Mouse (Mus musculus) gonadal fat pad, adult 2 months (tissue): ENCODE measurements around the gene Pacsin3. TPM values are rescaled to one million over a fixed set of nuclear protein-coding genes. Genes with fewer than 3 reads are reported as not detected.
A peak's percentile ranks its signal among the peaks of the same experiment; 100 is the strongest.
"Not testable (repeated sequence)": the region's sequence is repeated elsewhere in the genome, so short reads cannot be mapped to it uniquely, and the experiment has no call there.

Source experiments
- DNase-seq: peaks from one replicate; pipeline ENCODE4 v3.0.0-alpha.2; 2012; ENCODE audit warnings: low read depth
- polyA plus RNA-seq: library from polyadenylated mRNA; depleted of rRNA; stranded (reverse); fragments of >200 nt; gene quantifications from 2 replicates; pipeline ENCODE4 v1.2.3, GENCODE M21; 2012; rRNA removed

Gene Pacsin3
- 37.3 and 48.9 TPM in 2 replicates for polyA plus RNA-seq

- no peak for DNase-seq
Measured at GRCm38 (mm10) chr2:91255661-91256150, at the start of gene Pacsin3. Gene Pacsin3, plus strand, starts transcription at chr2:91255954.

- no peak for DNase-seq
Measured at GRCm38 (mm10) chr2:91206254-91206775, 49.4 kb upstream of the Pacsin3 start.

DNA sequence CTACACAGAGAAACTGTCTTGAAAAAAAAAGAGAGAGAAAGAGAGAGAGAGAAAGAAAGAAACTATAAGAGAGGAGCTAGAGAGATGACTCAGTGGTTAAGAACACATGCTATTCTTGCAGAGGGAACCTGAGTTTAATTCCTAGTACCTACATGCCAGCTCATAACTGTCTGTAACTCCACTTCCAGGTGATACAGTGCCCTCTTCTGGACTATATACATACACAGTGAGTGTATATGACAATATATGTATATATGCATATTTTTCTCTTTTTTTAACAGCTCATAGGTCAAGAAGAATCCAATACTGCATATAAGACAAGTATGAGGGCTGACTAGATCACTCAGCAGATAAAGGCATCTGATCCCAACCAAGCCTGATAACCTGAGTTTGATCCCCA, 42.4 kb upstream of the Pacsin3 start:
- no peak for DNase-seq

DNA sequence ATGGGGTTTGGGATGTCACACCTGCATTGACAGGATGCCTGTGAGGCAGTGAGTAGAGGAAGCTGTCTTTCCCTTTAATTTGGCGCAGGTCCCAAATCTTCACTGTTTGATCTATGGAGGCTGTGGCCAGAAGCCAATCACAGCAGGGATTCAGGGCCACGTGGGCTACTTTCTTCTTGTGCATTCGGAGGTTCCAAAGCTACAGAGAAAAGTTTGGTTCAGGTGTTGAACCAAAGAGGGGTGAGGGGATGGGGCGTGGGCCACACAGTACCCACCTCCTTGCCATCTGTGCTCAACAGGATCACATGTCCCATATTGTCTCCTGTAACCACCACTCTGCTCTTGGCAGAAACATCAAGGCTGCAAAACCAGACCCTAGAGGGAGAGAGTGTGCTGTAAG, 38.7 kb upstream of the Pacsin3 start:
- DNase-seq: no peak

DNA sequence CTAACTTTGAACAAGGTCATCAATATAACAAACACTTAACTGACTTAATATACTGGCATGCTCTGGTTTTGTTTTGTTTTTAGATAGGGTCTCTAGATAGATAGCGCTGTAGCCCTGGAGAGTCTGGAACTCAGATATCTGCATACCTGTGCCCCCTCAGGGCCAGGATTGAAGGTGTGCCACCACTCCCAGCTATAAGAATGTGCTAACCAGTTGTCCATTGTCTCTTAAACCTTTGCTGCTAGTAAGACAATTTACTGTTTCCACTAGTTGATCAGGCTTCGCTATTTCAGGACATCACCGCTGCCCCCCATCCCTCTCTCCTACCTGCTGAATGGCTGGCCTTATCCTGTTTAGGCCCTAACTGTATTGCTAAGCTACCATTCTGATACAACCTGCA, 35.3 kb upstream of the Pacsin3 start:
- DNase-seq: no peak

GRCm38 (mm10) chr2:91223614-91224013, 32.1 kb upstream of the Pacsin3 start:
- no peak for DNase-seq

GRCm38 (mm10) chr2:91229735-91230134, 26.0 kb upstream of the Pacsin3 start:
- DNase-seq: no peak

- peak; percentile 61 for DNase-seq
Measured at GRCm38 (mm10) chr2:91236601-91237510, 18.9 kb upstream of the Pacsin3 start, which contains the start of gene Ddb2. Gene Ddb2, minus strand, starts transcription at chr2:91236982.

DNA sequence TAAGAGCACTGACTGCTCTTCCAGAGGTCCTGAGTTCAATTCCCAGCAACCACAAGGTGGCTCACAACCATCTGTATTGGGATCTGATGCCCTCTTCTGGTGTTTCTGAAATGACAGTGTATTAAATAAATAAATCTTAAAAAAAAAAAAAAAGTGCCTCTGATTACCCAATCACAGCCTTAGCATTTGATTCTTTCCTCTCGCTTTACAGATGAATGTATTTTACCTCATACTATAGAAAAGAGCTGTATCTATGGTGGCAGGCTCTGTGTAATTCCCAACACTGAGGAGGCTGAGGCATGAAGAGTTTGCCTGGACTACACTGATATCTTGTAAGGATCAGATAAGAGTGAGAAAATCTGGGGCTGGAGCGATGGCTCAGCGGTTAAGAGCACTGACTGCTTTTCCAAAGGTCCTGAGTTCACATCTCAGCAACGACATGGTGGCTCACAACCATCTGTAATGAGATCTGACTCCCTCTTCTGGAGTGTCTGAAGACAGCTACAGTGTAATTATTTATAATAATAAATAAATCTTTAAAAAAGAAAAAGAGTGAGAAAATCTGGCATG, 18.2 kb upstream of the Pacsin3 start:
- DNase-seq: not testable (repeated sequence)

DNA sequence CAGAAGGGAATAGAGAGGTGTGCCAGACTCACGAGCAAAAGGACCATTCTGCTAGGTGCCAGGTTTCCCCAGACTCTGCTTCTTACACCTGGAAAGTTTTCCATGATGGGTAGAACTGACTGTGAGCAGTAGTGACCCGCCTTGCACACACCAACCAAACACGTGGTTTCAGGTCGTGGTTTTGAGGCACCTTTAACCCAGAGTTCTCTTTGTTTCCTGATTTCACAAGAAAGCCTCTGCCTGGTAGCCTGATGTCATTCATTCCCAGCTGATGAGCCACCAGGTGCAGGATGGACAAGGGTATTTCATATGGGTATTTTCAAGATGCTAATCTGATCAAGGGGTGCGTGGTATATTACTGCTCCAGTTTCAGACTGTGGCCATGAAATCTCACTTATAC, 13.2 kb upstream of the Pacsin3 start:
- DNase-seq: no peak

GRCm38 (mm10) chr2:91243416-91243815, 12.3 kb upstream of the Pacsin3 start:
- DNase-seq: no peak

GRCm38 (mm10) chr2:91244557-91245228, 11.1 kb upstream of the Pacsin3 start:
- no peak for DNase-seq

DNA sequence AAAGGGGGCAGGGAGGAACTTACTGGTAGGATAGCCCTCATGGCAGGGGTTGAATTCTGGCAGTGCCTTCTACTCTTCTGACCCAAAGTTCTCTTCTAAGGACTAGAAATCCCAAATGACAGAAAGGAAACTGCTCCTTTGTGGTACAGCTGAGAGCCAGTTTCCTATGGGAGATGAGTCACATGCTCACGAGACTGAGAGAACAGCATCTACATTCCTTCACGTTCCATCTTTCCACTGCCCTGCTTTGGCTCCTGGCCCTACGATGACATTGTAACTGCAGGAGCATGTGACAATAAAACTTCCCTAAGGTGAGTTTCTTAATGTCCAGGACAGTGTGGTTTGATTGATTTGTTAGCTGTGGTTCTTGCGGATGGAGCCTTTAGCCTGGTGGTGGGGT, 7.4 kb upstream of the Pacsin3 start:
- no peak for DNase-seq

GRCm38 (mm10) chr2:91252001-91252400, 3.8 kb upstream of the Pacsin3 start:
- DNase-seq: no peak

- DNase-seq: no peak
Measured at GRCm38 (mm10) chr2:91252512-91252911, 3.2 kb upstream of the Pacsin3 start.

DNA sequence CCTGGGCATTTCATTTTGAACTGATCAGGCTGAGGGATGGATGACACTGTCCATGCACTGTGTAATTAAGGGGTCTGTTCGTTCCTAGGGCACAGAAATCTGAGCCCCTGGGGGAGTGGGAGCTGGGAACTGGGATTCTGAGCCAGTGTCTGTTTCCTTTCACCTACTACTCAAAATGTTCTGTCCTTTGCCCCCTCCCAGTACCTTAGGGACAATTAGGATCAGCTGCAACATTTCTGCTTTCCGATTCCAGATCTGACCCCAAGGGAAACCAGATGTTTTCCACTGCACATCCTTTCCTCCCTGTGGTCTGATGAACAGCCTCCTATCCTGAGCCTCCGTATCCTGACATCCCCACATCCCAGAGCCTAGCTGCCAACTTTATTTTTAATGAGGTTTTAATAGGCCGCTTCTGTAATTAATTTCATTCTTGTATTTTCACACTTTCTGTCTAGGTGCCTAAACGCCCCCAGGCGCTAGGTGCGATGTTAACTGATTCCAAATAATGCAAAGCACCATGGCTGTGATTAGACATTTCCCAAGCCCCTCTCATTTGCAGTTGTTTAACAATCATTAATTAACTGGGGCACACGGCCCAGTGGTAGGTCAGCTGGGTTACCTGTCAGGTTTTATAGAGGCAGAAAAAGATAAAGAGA, 901 bp upstream of the Pacsin3 start:
- DNase-seq: no peak

- DNase-seq: no peak
Measured at GRCm38 (mm10) chr2:91256256-91257125, 737 bp downstream of the Pacsin3 start.

GRCm38 (mm10) chr2:91257126-91257980, 1.6 kb downstream of the Pacsin3 start:
- no peak for DNase-seq

DNA sequence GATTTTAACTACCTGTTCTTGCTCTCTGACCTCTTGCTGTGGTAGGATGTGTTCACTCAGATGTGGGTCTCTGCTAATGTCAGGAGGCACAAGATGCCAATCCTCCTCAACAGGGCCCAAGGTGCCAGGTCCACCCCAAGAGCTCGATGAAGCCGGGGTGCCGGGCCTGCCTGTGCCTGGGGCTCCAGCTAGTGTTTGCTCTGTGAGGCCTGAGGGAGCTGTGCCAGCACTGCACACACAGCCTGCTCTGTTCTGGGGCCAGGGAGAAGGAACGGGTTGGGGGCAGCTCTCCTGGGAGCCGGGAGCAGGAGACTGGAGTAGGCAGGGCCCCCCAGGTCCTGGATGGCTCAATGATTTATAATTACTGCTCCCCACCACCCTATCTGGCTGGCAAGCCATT, 2.3 kb downstream of the Pacsin3 start:
- no peak for DNase-seq

GRCm38 (mm10) chr2:91258830-91259229, 3.1 kb downstream of the Pacsin3 start:
- DNase-seq: no peak
